Mouse (Mus musculus) spleen, adult 2 months (tissue): ENCODE results near the gene Tmem88b.

ENCODE experiments used
- CTCF ChIP-seq: fragments of 200-500 bp; IDR thresholded peaks from 2 replicates; pipeline ENCODE4 v1.5.1; 2011; ENCODE audit warnings: mild to moderate bottlenecking, inconsistent platforms; ENCODE audit not compliant: insufficient read depth, insufficient read length, insufficient replicate concordance; ENCODE audit errors: extremely low read depth
- POLR2A ChIP-seq: fragments of 200-500 bp; IDR thresholded peaks from 2 replicates; pipeline ENCODE4 v1.6.1; 2011; ENCODE audit warnings: low read depth, low read length, inconsistent platforms

GRCm38 (mm10) chr4:155774280-155774754 lies 11.4 kb downstream of the Tmem88b start, which contains the start of gene Vwa1:
- TF ChIP-seq CTCF (no peak), POLR2A (peak; percentile 1; the same call in 1 of the 2 replicates)
